Mouse (Mus musculus) ES-E14 (cell line): ENCODE measurements around the gene Ube2i.
"Not testable (repeated sequence)": the region's sequence is repeated elsewhere in the genome, so short reads cannot be mapped to it uniquely, and the experiment has no call there.

ENCODE experiments used
- MAFK ChIP-seq: IDR thresholded peaks from 2 replicates; pipeline ENCODE4 v1.6.1; 2014; ENCODE audit warnings: mild to moderate bottlenecking, low read depth, low read length, inconsistent platforms; ENCODE audit not compliant: insufficient read depth
- ZC3H11A ChIP-seq: IDR thresholded peaks from 2 replicates; pipeline ENCODE4 v1.6.1; 2012; ENCODE audit warnings: low read depth, mild to moderate bottlenecking, inconsistent platforms, low read length, borderline replicate concordance
- ZNF384 ChIP-seq: IDR thresholded peaks from 2 replicates; pipeline ENCODE4 v1.6.1; 2012; ENCODE audit warnings: low read depth, low read length, inconsistent platforms

DNA sequence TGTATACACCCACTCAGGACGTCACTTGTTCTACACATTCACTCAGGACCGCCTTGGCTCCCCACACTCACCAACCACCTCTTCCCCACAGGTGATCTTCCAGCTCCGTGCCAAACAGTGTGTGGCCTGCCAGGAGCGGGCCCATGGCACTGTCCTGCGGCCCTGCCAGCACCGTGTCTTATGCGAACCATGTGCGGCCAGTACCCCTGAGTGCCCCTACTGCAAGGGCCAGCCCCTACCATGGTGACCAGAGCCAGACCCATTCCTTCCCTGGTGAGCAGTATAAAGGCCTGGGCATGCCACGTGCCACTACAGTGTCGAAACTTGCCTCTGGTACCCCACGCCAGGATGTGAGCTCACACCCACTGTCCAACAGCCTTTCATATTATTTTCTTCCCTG, 42.8 kb downstream of the Ube2i start:
- TF ChIP-seq MAFK, ZC3H11A, ZNF384: not testable (repeated sequence)
